Mouse (Mus musculus): Measurements from ENCODE around the gene Rpl11. TPM values are rescaled to one million over a fixed set of nuclear protein-coding genes. Genes with fewer than 3 reads are reported as not detected.
"Not testable (repeated sequence)": the region's sequence is repeated elsewhere in the genome, so short reads cannot be mapped to it uniquely, and the experiment has no call there.

Rpl11 gene
- polyA plus RNA-seq, 1 experiment from 2014 or later: 388 TPM

DNA sequence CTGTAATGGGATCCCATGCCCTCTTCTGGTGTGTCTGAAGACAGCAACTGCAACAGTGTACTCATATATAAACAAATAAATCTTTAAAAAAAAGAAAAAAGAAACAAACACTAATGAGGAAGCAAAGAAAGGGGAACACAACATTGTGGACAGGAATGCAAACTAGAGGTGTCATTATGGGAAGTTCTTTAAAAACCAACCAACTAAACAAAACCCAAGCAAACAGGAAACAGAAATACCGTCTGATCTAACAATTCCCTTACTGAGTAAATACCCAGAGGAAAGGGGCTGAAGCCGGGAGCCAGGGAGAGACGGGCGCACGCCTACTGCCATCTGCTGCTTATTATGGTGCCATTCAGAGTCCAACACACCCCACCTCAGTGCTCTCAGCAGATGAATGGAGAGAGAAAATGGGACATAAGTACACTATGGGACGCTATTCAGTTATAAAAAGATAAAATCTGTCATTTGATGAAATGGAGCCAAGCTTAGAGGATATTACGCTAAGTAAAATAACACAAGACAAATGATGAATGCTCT lies 71.6 kb downstream of the Rpl11 start:
- Histone ChIP-seq H3K9me3 (no peaks in the 10 kb centered on the region), H3K27me3 (ENCODE audit: insufficient read depth, poor library complexity, severe bottlenecking) (no peaks in the 10 kb centered on the region), H3K36me3 (peaks cover 82% of the 10 kb centered on the region), H3K4me1 (replicated peaks) (peaks cover 16% of the 10 kb centered on the region), H3K4me3 (no peak overlapping the region), H3K27ac (no peak overlapping the region)
- DNase-seq (ENCODE audit: low spot score): no peak
- WGBS: 84% methylated on average over 7 of the region's 7 CpGs

DNA sequence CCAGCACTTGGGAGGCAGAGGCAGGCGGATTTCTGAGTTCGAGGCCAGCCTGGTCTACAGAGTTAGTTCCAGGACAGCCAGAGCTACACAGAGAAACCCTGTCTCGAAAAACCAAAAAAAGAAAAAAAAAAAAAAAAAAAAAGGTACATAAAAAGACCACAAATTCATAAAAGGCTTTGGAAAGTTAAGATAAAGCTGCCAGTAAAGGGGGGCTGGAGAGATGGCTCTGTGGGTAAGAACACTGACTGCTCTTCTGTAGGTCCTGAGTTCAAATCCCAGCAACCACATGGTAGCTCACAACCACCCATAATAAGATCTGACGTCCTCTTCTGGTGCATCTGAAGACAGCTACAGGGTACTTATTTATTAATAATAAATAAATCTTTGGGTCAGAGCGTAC lies 73.0 kb downstream of the Rpl11 start:
- not testable (repeated sequence) for H3K4me1 ChIP-seq (replicated peaks); DNase-seq (ENCODE audit: low spot score); H3K4me3 ChIP-seq; H3K9me3 ChIP-seq; H3K27me3 ChIP-seq (ENCODE audit: insufficient read depth, poor library complexity, severe bottlenecking); H3K27ac ChIP-seq
- peaks cover 90% of the 10 kb centered on the region for H3K36me3 ChIP-seq
- 95% methylated on average over 5 of the region's 5 CpGs for WGBS

Other genes with a start within 250 kb of the Rpl11 start
- gene Srsf10, start 197.7 kb downstream of the Rpl11 start, polyA plus RNA-seq (2016; fragmentation: Nextera tagmentation; extraction: Ambion mirVana): 283 and 352 TPM in 2 replicates
- 171 and 204 TPM in 2 replicates for gene Pnrc2, start 179.6 kb downstream of the Rpl11 start, polyA plus RNA-seq (2016; fragmentation: Nextera tagmentation; extraction: Ambion mirVana)
- 0.21 and 0.66 TPM in 2 replicates for gene Cnr2, start 158.0 kb downstream of the Rpl11 start, polyA plus RNA-seq (2016; fragmentation: Nextera tagmentation; extraction: Ambion mirVana)
- gene Fuca1, start 132.7 kb downstream of the Rpl11 start, polyA plus RNA-seq (2016; fragmentation: Nextera tagmentation; extraction: Ambion mirVana): 54.3 and 59.5 TPM in 2 replicates
- 60.3 and 61.4 TPM in 2 replicates for gene Hmgcl, start 107.0 kb downstream of the Rpl11 start, polyA plus RNA-seq (2016; fragmentation: Nextera tagmentation; extraction: Ambion mirVana)
- 48.5 and 49.7 TPM in 2 replicates for gene Gale, start 89.7 kb downstream of the Rpl11 start, polyA plus RNA-seq (2016; fragmentation: Nextera tagmentation; extraction: Ambion mirVana)
- gene Lypla2, start 80.8 kb downstream of the Rpl11 start, polyA plus RNA-seq (2016; fragmentation: Nextera tagmentation; extraction: Ambion mirVana): 213 and 223 TPM in 2 replicates
- gene Pithd1, start 66.2 kb downstream of the Rpl11 start, polyA plus RNA-seq (2016; fragmentation: Nextera tagmentation; extraction: Ambion mirVana): 60.7 and 61.2 TPM in 2 replicates
- gene Eloa, start 31.7 kb downstream of the Rpl11 start, polyA plus RNA-seq (2016; fragmentation: Nextera tagmentation; extraction: Ambion mirVana): 31.0 and 33.0 TPM in 2 replicates
- 576 and 684 TPM in 2 replicates for gene Id3, start 90.1 kb upstream of the Rpl11 start, polyA plus RNA-seq (2016; fragmentation: Nextera tagmentation; extraction: Ambion mirVana)
- 9.0 and 9.4 TPM in 2 replicates for gene E2f2, start 119.0 kb upstream of the Rpl11 start, polyA plus RNA-seq (2016; fragmentation: Nextera tagmentation; extraction: Ambion mirVana)
- gene Asap3, start 152.9 kb upstream of the Rpl11 start, polyA plus RNA-seq (2016; fragmentation: Nextera tagmentation; extraction: Ambion mirVana): 5.2 and 6.5 TPM in 2 replicates
- 1.3 and 2.2 TPM in 2 replicates for gene Tcea3, start 194.3 kb upstream of the Rpl11 start, polyA plus RNA-seq (2016; fragmentation: Nextera tagmentation; extraction: Ambion mirVana)
- 24.6 and 29.0 TPM in 2 replicates for gene Zfp46, start 231.3 kb upstream of the Rpl11 start, polyA plus RNA-seq (2016; fragmentation: Nextera tagmentation; extraction: Ambion mirVana)